Mouse (Mus musculus) testis, adult 2 months (tissue): ENCODE data around the gene Bmp10. TPM values are rescaled to one million over a fixed set of nuclear protein-coding genes. Genes with fewer than 3 reads are reported as not detected.

Experiments
- H3K27ac ChIP-seq: fragments of 200-500 bp; 2 replicates; pipeline ENCODE4 v1.5.1; 2012; ENCODE audit warnings: low read depth, low read length; ENCODE audit not compliant: control insufficient read depth, insufficient read depth
- H3K27me3 ChIP-seq: fragments of 200-500 bp; 2 replicates; pipeline ENCODE4 v1.6.1; 2012; ENCODE audit warnings: mild to moderate bottlenecking, low read length, moderate library complexity; ENCODE audit not compliant: control insufficient read depth, insufficient read depth
- H3K36me3 ChIP-seq: fragments of 200-500 bp; 2 replicates; pipeline ENCODE4 v1.6.1; 2012; ENCODE audit warnings: mild to moderate bottlenecking, low read length; ENCODE audit not compliant: control insufficient read depth, insufficient read depth
- H3K4me1 ChIP-seq: fragments of 200-500 bp; 2 replicates; pipeline ENCODE4 v1.6.1; 2012; ENCODE audit warnings: low read length; ENCODE audit not compliant: control insufficient read depth, insufficient read depth
- H3K4me3 ChIP-seq: fragments of 200-500 bp; 2 replicates; pipeline ENCODE4 v1.5.1; 2012; ENCODE audit warnings: low read depth, mild to moderate bottlenecking, low read length, moderate library complexity, mixed read lengths; ENCODE audit not compliant: control insufficient read depth
- CTCF ChIP-seq: fragments of 200-500 bp; IDR thresholded peaks from 2 replicates; pipeline ENCODE4 v1.5.1; 2012; ENCODE audit warnings: low read depth, mild to moderate bottlenecking, inconsistent platforms, low read length, moderate library complexity; ENCODE audit not compliant: control insufficient read depth, insufficient read depth, insufficient replicate concordance
- POLR2A ChIP-seq: fragments of 200-500 bp; IDR thresholded peaks from 2 replicates; pipeline ENCODE4 v1.6.1; 2012; ENCODE audit warnings: low read depth, mild to moderate bottlenecking, inconsistent platforms, low read length, moderate library complexity; ENCODE audit not compliant: control insufficient read depth
- polyA plus RNA-seq: library from polyadenylated mRNA; depleted of rRNA; stranded (reverse); fragments of >200 nt; gene quantifications from 2 replicates; pipeline ENCODE4 v1.2.3, GENCODE M21; 2012; rRNA removed

The Bmp10 gene
- not detected in 2 replicates for polyA plus RNA-seq

DNA sequence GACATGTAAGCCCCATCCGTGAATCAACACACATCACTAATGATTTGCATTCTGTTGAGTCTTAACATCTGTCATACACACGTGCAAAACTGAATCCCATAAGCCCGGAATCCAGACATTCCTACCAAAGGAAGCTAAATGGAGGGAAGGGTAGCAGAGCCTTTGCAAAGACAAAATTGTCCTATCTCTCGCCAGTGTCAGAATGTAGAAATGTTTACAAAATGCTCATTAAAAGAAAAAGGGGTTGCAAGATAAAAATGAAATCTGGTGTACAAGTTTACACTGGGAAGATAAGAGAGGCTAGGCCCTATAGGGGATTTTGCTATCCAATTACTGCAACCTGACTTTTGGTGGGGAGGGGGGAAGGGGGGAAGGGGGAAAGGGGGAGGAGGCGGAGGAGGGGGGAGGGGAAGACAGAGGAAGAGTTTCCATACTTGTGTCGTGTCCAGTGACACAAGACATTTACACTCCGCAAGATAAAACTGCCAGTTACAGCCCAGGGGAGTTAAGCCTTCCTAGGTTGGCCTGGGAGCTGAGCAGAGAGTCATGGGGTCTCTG lies at the start of gene Bmp10:
Bmp10 (plus strand) TSS at position 508 of the 558 bp plus-strand sequence.
- H3K36me3 ChIP-seq = no peaks in the 10 kb centered on the region
- no peaks in the 10 kb centered on the region; the same call in 1 of the 2 replicates for H3K4me1 ChIP-seq
- H3K4me3 ChIP-seq = no peak within 1 kb of the TSS
- no peak within 1 kb of the TSS for H3K27ac ChIP-seq
- no peaks in the 10 kb centered on the region for H3K27me3 ChIP-seq
- TF ChIP-seq CTCF (no peak), POLR2A (no peak)

DNA sequence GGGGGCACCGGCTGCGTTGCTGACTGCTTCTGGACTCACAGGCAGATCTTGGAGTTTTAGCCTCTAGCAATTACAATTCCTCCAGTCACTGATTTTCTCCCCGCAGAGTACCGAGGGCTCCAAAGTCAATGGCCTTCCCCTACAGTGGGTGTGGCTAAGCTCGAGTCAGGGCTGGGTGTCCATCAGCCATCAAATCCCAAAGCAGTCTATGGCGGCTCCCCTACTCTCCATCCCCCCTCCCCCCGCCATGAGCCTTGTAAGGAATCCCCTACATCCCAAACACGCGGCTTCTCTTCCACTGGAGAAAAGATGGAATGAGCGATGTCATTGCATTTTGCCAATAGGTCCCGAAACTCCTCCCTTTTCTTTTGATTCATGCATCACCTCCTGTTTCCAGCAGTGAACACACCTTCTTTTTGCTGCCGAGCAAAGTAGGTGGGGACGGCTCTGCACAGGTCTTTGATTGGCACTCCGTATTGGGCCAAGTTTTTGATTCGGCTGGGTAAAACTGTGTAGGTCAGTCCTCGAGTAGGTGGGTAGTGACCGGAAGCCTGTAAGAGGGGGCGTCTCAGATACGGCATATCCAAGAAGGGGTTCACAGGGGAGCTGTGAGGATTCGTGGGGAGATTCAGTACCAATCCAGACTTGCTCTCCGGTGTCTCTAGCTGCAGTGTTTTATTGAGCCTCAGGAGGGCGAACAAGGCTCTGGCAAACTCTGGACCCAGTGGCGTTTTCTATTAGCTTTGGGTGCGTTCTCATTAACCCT lies 44.7 kb upstream of the Bmp10 start:
- Histone ChIP-seq H3K27me3 (no peaks in the 10 kb centered on the region), H3K4me3 (peak overlapping the region; percentile 36; the same call in 1 of the 2 replicates), H3K4me1 (no peaks in the 10 kb centered on the region; the same call in 1 of the 2 replicates), H3K27ac (no peak overlapping the region), H3K36me3 (no peaks in the 10 kb centered on the region)
- TF ChIP-seq CTCF (no peak), POLR2A (no peak)

DNA sequence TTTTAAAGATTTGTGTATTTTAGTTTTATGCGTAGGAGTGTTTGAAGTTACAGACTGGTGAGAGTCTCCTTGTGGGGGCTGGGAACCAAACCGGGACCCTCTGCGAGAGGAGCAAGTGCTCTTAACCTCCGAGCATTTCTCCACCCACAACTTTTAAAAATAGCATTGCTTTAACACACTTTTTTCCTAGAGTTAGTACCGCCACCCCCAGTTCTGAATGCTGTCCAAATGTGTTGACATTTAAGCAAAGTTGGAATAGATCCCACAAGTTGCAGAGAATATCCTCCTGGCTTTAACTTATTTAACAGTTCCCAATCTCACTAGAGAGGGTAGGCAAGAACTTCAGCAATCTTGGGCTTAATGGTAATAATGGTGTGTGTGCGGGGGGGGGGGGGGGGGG lies 44.0 kb upstream of the Bmp10 start:
- Histone ChIP-seq H3K27ac (no peak overlapping the region), H3K4me1 (no peaks in the 10 kb centered on the region; the same call in 1 of the 2 replicates), H3K27me3 (no peaks in the 10 kb centered on the region), H3K36me3 (no peaks in the 10 kb centered on the region), H3K4me3 (no peak overlapping the region)
- TF ChIP-seq POLR2A (no peak), CTCF (no peak)

- no peak for TF ChIP-seq POLR2A
- peak; percentile 40; the same call in 1 of the 2 replicates for TF ChIP-seq CTCF
Measured at GRCm38 (mm10) chr6:87386203-87386602, 42.6 kb upstream of the Bmp10 start.

GRCm38 (mm10) chr6:87386681-87387080 lies 42.1 kb upstream of the Bmp10 start:
- no peaks in the 10 kb centered on the region; the same call in 1 of the 2 replicates for H3K4me1 ChIP-seq
- no peak overlapping the region for H3K27ac ChIP-seq
- H3K27me3 ChIP-seq = no peaks in the 10 kb centered on the region
- H3K4me3 ChIP-seq = no peak overlapping the region
- H3K36me3 ChIP-seq = no peaks in the 10 kb centered on the region
- TF ChIP-seq POLR2A = no peak
- TF ChIP-seq CTCF = no peak

More at GRCm38 (mm10) chr6:87386203-87386602, 42.6 kb upstream of the Bmp10 start:
- Histone ChIP-seq H3K4me1 (no peaks in the 10 kb centered on the region; the same call in 1 of the 2 replicates), H3K27ac (no peak overlapping the region), H3K36me3 (no peaks in the 10 kb centered on the region), H3K27me3 (no peaks in the 10 kb centered on the region), H3K4me3 (no peak overlapping the region)

- Histone ChIP-seq H3K27ac (no peak within 1 kb of the TSS), H3K36me3 (no peaks in the 10 kb centered on the region), H3K27me3 (no peaks in the 10 kb centered on the region), H3K4me1 (no peaks in the 10 kb centered on the region; the same call in 1 of the 2 replicates), H3K4me3 (no peak within 1 kb of the TSS)
- no peak for TF ChIP-seq CTCF
- no peak for TF ChIP-seq POLR2A
Measured at GRCm38 (mm10) chr6:87388877-87389276, 39.9 kb upstream of the Bmp10 start, which contains the start of gene Gkn3. TSS of gene Gkn3 (minus strand) at chr6:87388935.

- no peak for TF ChIP-seq CTCF
- no peak for TF ChIP-seq POLR2A
- Histone ChIP-seq H3K27ac (no peak overlapping the region), H3K36me3 (no peaks in the 10 kb centered on the region), H3K27me3 (no peaks in the 10 kb centered on the region), H3K4me1 (no peaks in the 10 kb centered on the region), H3K4me3 (no peak overlapping the region)
Measured at GRCm38 (mm10) chr6:87389455-87389989, 39.3 kb upstream of the Bmp10 start.
